Mouse (Mus musculus) lung, adult 2 months (tissue): Measurements from ENCODE around the gene Fyb. TPM values are rescaled to one million over a fixed set of nuclear protein-coding genes. Genes with fewer than 3 reads are reported as not detected.

Experiments
- DNase-seq: peaks from one replicate; pipeline ENCODE4 v3.0.0; 2022
- H3K4me1 ChIP-seq: fragments of 200-500 bp; 2 replicates; pipeline ENCODE4 v1.6.1; 2011; ENCODE audit warnings: low read length; ENCODE audit not compliant: control insufficient read depth, insufficient read depth
- H3K4me3 ChIP-seq: fragments of 200-500 bp; replicated peaks from 2 replicates; pipeline ENCODE3; 2011; ENCODE audit warnings: low read depth, mild to moderate bottlenecking, control low read depth, low read length; ENCODE audit errors: extremely low read depth
- CTCF ChIP-seq: fragments of 200-500 bp; IDR thresholded peaks from 2 replicates; pipeline ENCODE4 v1.5.1; 2011; ENCODE audit warnings: mild to moderate bottlenecking, low read length, control low read depth; ENCODE audit not compliant: insufficient read depth
- POLR2A ChIP-seq: fragments of 200-500 bp; IDR thresholded peaks from 2 replicates; pipeline ENCODE4 v1.6.1; 2011; ENCODE audit warnings: low read depth, mild to moderate bottlenecking, control low read depth, low read length, borderline replicate concordance; ENCODE audit errors: extremely low read depth
- WGBS: fragments of 180-500 bp; shearing (Covaris S2); methylation state at CpG from one replicate; pipeline ENCODE4 v1.1.7; 2018; 5-methylcytosine and 5-hydroxymethylcytosine counted together
- polyA plus RNA-seq: library from polyadenylated mRNA; depleted of rRNA; stranded (reverse); fragments of >200 nt; gene quantifications from 2 replicates; pipeline ENCODE4 v1.2.3, GENCODE M21; 2012; rRNA removed

Gene Fyb
- polyA plus RNA-seq, 1 experiment = 48.1 TPM

DNA sequence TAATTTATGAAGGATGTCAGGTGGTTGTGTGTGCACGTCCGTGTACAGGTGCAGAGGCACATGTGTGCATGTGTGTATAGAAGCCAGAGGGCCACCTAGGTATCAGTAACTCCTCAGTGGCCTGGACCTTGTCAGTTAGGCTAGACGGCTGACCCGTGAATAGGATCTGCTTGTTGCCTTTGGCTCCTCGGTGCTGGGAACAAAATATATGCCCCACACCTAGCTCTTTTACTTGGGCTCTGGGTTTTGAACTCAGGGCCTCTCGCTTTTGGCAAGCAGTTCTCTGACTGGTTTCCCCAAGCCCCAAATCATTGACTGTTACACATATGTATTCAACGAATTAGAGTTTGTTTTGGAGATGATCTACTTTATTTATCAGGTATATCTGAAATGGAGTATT, 188.6 kb downstream of the Fyb start:
- WGBS = 79% methylated on average over 7 of the region's 7 CpGs
- H3K4me1 ChIP-seq = peaks cover 15% of the 10 kb centered on the region
- TF ChIP-seq CTCF (no peak), POLR2A (no peak)
- no peak for DNase-seq
- H3K4me3 ChIP-seq = no peak overlapping the region

Other genes with a start within 250 kb of the Fyb start
- gene Dab2, start 223.1 kb upstream of the Fyb start, polyA plus RNA-seq = 33.7 and 43.4 TPM in 2 replicates
- gene C9, start 77.5 kb upstream of the Fyb start, polyA plus RNA-seq = not detected in 2 replicates
- gene Rictor, start 185.5 kb downstream of the Fyb start, polyA plus RNA-seq = 6.2 and 10.3 TPM in 2 replicates